Mouse (Mus musculus) G1E (cell line): ENCODE results near the gene Ift122.

Source experiments
- CTCF ChIP-seq: IDR thresholded peaks from 2 replicates; pipeline ENCODE4 v1.5.1; 2012; ENCODE audit warnings: low read depth, low read length, inconsistent platforms, mixed read lengths
- GATA1 ChIP-seq: IDR thresholded peaks from 2 replicates; pipeline ENCODE4 v1.6.1; 2012; ENCODE audit warnings: borderline replicate concordance, low read length, inconsistent platforms, mixed read lengths
- GATA2 ChIP-seq: IDR thresholded peaks from 2 replicates; pipeline ENCODE4 v1.6.1; 2012; ENCODE audit warnings: low read depth, low read length, inconsistent platforms, borderline replicate concordance
- POLR2AphosphoS5 ChIP-seq: IDR thresholded peaks from 2 replicates; pipeline ENCODE4 v1.6.1; 2012; ENCODE audit warnings: low read depth, low read length, inconsistent platforms; ENCODE audit not compliant: insufficient replicate concordance
- TAL1 ChIP-seq: conservative IDR thresholded peaks from 2 replicates; pipeline ENCODE4 v1.6.1; 2012; ENCODE audit warnings: low read depth, low read length, inconsistent platforms, mixed read lengths

- TF ChIP-seq CTCF (no peak), GATA1 (no peak), POLR2AphosphoS5 (no peak), GATA2 (no peak), TAL1 (no peak)
Measured at GRCm38 (mm10) chr6:115906455-115906854, 53.2 kb downstream of the Ift122 start.
